Mouse (Mus musculus) CD4-positive helper T cell, adult 2 months (primary cell): ENCODE data around the gene Fgl2.

Source experiments
- DNase-seq: peaks from one replicate; pipeline ENCODE4 v3.0.0-alpha.2; 2012; ENCODE audit warnings: low read depth, missing footprints, low spot score

Gene Fgl2

DNA sequence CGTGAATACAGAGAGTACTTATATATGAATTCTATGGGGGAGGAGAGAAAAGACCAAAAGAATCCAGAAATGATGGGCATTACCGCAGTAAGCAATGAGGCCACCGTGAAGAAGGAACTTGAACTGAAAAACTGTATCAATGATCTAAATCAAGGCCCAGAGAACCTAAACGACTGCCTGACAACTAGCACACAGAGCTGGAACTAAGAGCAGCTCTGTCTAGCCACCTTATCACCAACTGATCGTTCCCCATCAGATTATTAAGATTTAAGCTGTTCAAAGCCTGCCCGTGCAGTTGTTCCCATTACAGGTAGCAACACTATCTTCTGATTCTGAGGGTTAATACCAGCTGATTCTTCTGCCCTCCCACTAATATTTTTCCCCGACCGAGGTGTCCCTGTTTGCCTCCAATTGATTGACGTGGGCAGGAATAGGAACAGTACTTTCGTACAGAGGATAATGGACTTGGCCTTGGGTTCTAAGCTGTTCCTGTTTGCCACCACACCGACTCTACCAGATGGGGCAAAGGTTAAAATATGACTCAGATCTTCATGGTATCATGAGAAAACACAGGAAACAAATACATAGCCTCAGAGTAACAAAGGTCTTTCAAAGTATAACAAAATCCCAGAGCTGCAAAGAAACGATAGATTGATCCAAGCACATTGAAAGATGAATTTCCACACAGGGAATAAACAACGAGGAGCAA, 12.0 kb downstream of the Fgl2 start:
- DNase-seq = no peak

DNA sequence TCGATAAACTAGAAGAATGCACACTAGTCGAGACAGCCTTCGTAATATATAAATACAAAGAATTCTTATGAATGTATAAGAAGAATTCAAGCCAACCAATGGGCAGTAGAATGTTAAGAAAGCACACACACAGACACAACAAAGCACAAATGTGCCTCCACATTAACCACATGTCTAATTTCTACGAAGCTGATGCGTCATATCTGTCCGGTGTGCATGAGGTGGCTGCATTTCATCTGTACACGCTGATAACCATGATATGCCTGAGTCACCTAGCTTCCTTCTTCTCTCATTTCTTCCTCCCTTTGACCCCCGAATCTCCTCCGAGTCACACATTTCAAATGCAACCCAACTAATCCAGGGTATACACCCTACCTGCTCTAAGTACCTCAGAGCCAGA, 12.5 kb downstream of the Fgl2 start:
- peak; percentile 26 for DNase-seq

DNA sequence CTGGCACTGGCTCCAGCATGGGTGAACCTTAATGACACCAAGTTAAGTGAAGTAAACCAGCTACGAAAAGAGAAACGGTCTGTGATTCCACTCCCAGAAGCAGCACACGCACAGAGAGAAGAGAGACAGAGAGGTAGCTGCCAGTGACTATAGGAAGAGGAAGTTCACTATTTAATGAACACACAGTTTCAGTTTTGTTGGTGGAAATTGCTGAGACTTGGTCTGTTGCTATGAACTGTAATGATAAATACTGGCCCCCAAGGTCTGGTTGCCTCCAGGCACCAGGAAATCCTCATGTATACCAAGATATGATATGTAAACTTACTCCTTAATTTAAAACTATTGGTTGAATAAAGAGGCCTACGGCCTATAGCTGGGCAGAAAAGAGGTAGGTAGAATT, 14.0 kb downstream of the Fgl2 start:
- DNase-seq = no peak

DNA sequence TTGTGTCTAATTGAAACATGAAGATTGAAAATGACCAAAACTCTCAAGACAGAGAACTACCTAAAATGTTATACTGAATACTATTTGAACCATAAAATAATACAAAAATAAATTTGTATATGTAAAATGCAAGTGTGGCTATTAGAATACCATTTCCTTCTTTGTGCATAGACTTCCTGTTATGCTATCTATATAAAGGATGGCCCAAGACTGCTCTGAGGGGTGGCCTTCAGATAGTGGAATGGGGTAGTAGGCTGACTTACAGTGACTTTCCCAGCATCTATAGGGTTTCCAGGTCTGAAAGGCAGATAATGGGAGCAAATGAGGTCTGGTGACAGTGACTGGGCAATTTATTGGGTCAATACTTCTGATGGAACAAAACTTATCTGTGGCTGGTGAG, 14.9 kb downstream of the Fgl2 start:
- no peak for DNase-seq

DNA sequence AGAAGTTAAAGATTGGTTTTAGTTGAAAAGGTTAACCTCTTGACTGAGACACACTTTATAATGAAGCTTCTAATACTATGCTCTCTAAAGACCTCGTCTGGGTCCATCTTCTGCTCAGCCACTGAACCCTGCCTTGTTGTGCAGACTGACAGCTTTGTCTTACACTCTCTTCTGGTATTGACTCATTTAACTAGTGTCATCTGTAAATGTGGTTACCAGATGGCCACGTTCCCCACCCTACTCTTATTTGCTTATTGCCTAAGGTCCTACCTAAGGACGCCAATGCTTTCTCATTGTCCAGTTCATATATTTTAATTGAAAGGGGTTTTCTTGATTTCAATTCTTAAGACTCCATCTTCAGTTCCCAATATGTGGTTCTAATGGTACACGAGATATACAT, 16.4 kb downstream of the Fgl2 start:
- no peak for DNase-seq

DNA sequence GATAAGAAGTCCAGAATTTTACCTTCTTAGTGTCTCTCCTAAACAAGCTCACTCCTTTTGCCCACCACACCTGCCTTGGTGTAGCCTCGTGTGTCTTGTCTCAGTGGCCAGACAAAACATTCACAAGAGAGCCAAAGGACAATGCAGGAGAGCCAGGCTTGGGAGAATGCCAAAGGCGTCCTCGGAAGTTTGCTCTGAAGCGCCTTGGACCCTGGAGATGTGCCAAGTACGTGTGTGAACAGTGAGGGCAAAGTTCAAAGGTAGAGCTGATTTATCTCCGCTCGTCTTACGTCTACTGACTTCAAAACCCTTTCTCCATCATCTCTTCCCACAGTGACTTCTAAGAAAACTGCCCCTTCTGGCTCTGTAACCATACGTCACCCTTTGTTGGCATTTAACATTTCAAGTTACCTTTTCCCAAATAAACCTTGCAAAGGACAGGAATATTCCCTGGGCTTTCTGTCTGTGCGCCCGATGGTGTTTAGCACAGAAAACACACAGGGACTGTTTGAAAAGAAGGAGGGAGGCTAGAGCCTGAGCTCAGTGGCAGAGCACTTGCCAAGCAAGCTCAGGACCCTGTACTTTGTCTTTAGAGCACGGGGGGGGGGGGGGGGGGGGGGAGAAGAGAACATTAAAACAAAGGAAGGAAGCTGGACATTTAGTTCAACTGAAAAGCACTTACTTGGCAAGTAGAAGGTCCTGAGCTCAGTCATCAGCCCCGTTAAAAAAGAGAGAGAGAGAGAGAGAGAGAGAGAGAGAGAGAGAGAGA, 19.4 kb downstream of the Fgl2 start:
- DNase-seq = no peak

DNA sequence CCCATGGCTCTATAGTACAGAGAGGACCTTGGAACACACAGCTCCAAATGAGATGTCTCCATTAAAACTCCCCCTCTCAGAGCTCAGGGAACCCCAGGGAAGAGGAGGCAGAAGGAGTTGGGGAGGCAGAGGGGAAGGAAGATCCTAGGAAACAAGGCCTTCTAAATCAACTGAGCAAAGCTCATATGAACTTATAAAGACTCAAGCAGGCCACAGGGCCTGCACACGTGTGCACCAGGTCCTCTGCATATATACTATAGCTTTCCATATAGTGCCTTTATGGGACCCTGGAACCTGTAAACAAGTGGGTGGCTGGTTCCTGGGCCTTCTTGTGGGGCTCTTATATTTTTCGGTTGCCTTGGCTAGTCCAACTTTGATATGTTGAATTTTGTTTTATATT, 22.1 kb downstream of the Fgl2 start:
- no peak for DNase-seq

DNA sequence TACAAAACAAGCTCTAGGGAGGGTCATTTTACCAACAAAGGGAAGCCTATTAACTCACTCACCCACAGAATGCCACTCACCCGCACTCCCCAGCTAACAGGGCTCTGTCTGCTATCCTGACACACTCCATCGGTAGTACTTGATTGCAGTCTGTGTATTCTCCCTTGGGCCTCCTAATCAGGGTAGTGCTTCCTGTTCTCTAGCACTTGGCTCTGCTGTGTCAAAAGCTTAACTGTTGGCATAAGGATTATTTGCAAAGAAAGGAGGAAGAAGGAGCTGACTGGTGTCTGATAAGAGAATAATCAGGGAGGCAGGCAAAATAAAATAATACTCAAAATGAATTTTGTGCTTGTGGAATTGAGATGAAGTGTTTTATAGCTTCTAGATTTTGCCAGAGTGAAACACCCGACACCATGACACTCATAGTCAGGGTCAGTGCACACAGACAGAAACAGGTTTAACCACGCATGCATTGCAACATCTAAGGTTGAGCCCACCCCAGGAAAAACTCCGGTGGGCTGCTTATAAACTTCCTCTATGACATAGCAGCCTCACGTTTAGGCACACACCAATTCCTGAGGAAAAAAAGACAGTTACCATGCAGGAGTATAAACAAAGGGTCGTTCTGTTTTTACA, 22.9 kb downstream of the Fgl2 start:
- DNase-seq = no peak

DNA sequence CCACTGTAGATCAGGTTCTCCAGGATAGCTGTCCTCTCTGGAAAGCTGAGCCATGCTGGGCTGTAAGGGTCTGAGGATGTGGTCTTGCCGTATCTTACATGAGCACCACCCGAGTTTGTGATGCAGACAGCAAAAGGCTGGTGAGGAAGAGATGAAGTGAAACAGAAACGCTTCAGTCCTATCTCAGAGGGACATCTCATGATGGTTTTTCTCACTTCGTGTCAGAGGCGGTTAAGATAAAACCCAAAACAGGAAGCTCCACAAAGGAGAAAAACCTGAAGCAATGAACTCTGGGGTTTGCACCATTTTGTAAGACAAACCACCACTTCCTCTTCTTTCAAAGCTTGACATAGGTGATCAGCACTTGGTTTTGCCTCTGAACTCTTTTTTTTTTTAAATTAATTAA, 38.8 kb downstream of the Fgl2 start:
- DNase-seq = peak; percentile 94

DNA sequence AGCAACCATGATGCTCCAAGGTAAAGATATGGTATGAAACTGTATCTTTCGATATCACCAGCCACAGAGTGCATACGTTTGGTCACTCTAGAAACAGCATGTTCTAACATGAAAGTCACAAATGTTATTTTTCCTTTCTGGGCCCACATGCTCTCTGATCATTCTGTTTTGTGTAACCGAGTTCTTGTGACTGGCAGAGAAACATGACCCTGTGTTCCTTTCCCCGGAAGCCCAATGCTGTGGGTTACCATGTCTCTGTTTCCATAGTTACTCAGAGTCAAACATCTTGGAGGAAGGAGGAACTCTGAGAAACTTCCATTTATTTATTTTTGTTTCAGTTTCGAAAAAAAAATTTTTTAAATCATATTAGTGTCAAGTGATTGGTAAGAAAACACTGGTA, 39.6 kb downstream of the Fgl2 start:
- peak; percentile 83 for DNase-seq

DNA sequence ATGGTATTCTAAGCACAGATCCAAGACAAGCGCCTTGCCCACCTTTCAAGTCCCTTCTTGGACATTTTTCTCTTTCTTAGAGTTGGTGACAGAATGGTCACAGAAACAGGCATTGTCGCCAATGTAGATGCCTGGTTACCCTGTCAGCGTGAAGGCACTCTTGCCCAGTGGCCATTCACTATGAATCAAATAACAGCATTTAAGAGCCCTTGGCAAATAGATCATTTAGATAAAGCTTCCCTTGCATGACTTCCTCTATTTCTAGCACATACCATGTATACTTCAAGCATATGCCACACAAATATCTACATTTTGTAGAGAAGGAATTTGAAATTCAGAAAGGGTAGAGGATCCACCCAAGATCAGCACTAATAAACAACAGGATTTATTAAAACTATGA, 40.9 kb downstream of the Fgl2 start:
- no peak for DNase-seq

DNA sequence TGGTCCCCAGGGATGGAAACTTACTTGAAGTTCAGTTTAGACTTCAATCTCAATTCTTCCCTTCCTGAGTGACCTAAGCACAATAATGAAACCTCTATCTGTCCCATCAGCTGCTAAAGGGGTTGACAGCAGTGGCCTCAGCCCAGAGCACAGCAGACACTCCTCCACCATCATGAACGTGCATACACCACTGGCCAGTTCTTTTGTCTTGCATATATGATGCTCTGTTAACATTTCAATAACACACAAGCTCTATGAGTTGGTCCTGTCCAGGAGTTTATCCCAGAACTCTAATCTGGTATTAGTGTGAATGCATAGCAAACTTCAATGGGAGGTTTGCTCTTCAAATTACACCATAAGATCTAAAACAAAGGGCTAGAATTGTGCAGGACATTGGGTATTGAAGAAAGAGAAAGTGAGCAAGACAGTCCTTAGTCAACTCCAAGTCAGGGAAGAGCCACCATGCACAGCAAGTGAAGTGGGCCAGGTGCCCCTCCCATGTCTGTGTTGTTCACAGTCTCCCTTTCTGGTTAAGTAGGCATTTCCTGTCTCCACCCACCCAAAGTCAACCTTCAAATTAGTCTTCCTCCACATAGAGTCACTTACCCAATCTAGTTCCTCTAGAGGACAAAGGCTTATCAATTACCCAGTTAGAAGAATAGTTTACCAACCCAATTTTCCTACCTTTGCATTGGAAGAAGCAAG, 41.8 kb downstream of the Fgl2 start:
- DNase-seq = peak; percentile 58

DNA sequence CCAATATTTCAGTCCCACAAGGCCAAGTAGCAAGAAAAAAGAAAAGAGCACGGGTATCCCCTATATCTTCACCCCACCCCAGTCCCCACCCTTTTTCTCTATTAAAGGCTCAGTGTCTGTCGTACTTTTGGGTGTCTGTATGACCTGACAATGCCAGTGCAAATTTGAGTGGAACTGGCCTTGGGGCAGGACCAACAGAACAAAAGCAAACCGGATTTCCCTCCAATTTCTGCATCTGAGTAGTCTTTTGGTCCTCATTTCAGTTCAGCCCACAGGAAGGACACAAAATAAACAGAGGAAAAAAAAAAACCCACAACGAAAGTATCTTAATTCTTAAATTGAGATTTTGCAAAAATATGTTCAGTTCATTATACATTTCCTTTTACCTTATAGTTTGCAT, 46.2 kb downstream of the Fgl2 start:
- DNase-seq = no peak

DNA sequence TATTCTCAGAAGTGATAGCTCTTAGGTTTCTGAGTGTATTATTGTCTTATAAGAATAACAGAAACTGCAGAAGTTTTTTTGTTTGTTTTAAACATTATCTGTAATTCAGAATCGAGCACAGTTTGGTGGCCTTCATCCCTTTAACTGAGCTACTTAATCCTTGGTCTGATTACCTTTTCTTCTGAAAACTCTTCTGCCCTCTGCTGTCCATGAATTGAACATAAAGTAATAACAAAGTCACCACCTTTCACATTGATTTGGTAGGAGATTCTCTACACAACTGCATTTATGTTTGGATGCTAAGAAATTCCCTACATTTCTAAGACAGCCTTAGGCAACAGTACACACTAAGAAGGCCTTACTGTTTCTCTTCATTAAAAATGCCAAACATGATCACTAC, 48.2 kb downstream of the Fgl2 start:
- peak; percentile 63 for DNase-seq

DNA sequence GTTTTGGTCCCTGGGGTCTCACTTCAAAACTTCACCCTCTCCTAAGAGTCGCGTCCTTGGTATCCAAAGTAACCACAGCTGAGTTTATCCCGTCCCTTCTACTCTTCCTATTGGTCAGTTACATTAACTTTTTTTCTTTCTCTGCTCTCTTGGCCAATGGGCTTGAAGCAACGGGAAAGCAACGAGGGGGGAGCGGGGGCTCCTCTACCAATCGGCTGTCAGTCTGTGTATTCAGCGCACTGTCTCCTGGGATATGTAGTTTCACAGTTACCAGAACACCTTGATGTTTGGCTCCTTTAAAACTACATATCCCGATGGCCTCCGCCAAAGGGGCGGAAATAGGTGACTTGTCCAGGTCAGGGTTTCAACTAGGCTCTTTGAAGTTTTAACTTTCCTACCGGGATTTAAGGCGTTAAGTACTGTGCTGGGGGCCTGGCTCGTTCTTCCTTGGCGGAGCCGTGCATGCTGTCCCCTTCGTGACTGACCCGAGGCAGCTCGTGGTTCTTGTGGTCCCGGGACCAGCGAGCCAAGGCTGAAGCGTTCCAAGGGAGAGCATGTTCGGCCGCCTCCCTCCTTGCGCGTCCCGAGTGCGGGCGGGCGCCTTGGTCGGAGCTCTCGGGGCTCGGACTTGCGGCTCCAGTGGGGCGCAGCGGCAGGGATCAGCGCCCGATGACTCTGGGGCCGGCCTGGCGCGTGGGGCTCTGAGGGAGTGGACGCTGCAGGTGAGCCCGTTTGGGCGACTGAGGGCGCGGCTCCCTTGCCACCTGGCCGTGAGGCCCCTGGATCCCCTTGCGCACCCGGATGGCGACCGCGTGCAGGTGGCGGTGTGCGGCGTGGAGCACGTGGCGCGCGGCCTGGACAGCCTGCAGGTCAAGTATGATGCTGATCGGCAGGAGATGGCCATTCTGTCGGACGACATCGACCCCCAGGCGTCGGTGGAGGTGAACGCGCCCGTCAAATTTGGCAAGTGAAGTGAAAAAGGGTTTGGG, 52.5 kb downstream of the Fgl2 start, which contains the start of the genes Ccdc146 and Fam185a:
TSS of gene Ccdc146 (minus strand) at position 64 of the 989 bp plus-strand sequence.
TSS of gene Fam185a (plus strand) at position 345 of the 989 bp plus-strand sequence.
- DNase-seq = peak; percentile 97

DNA sequence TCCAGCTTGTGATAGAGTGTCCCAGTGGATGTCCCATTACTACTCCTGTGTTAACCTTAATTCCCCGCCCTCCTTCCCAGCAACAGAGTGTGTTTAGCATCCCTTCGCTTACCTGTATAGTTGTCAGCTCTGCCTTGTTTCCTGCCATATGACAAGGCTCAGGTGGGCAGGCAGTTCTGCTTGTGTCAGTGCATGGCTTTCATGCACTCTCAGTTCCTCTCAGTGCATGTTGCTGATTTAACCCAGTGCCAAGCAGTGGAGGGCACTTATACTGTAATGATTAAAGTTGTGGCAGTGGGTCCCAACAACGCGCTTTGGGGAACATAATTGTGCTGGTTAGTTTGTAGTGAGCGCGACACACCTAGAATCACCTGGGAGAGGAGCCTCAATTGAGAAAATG, 54.2 kb downstream of the Fgl2 start:
- no peak for DNase-seq
